Mouse (Mus musculus) liver, embryonic 14.5 days (tissue): ENCODE results near the gene Lhx1.

Source experiments
- CTCF ChIP-seq: IDR thresholded peaks from 2 replicates; pipeline ENCODE4 v1.5.1; 2016; ENCODE audit warnings: antibody characterized with exemption, low read depth, control low read depth
- EP300 ChIP-seq: IDR thresholded peaks from 2 replicates; pipeline ENCODE4 v1.6.1; 2016; ENCODE audit warnings: antibody characterized with exemption, low read depth

GRCm38 (mm10) chr11:84476641-84477040, 48.7 kb downstream of the Lhx1 start:
- no peak for TF ChIP-seq CTCF
- TF ChIP-seq EP300: no peak
